Mouse (Mus musculus) megakaryocyte, embryonic 14.5 days (primary cell): ENCODE results near the gene Cyth3.

Experiments used
- FLI1 ChIP-seq: IDR thresholded peaks from 2 replicates; pipeline ENCODE4 v1.6.1; 2012; ENCODE audit warnings: low read length, inconsistent platforms, mixed read lengths
- GATA1 ChIP-seq: IDR thresholded peaks from 3 replicates; pipeline ENCODE4 v1.6.1; 2012; ENCODE audit warnings: mixed read lengths, low read length, inconsistent platforms, borderline replicate concordance

- no peak for TF ChIP-seq GATA1
- no peak for TF ChIP-seq FLI1
Measured at GRCm38 (mm10) chr5:143604157-143604774, 18.0 kb upstream of the Cyth3 start.
